Mouse (Mus musculus): ENCODE measurements around the gene C2cd2.
A peak's percentile ranks its signal among the peaks of the same experiment; 100 is the strongest.
"Not testable (repeated sequence)": the region's sequence is repeated elsewhere in the genome, so short reads cannot be mapped to it uniquely, and the experiment has no call there.

C2cd2 gene

DNA sequence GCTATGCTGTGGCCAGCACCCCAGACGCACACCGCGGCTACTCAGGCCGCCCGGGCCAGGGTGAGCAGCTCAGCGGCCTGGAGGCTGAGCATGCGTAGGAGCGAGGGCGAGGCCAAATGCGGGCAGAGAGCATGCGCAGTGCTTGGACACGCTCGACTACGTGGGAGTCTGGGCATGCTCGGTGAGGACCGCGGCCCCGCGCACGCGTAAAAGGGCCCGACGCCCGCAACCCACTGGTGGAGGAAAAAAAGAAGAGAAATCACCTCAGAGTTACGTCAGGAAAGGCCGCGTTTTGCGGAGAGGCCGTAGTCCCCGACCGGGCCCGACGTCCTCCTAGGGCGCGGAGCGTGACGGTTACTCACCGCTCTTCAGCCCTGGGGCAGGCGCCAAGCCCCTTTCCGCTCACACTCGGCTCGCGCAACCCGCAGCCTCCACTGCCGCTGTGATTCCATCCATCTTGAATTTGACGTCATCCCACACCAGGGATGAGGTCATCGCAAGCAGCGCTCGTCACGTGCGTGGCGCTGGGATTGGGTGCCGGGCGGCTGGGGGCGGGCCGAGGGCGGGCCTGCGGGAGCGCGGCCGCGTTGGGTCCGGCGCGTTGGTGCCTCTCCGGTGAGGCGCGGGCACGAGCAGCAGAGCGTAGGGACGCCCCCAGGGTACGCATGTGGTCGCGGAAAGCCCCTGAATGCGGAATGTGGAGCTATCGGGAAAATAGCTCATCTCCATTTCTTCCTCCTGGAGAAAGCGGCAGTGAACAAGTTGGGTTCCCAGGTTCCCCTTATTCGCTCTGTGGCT is at the start of gene C2cd2, which contains the start of gene Zbtb21:
Gene C2cd2, minus strand, starts transcription at position 448 of the 798 bp plus-strand sequence.
Gene Zbtb21, minus strand, starts transcription at position 472 of the 798 bp plus-strand sequence.
- no peak for DNase-seq (ENCODE audit: extremely low read depth, low read depth, low spot score)

- DNase-seq (ENCODE audit: extremely low read depth, low read depth, low spot score) = not testable (repeated sequence)
These were observed 35.0 kb upstream of the C2cd2 start for GRCm38 (mm10) chr16:97997383-97997731.

- peak; percentile 54 for DNase-seq (ENCODE audit: extremely low read depth, low read depth, low spot score)
These were observed 34.4 kb upstream of the C2cd2 start, which contains the start of gene B230307C23Rik for GRCm38 (mm10) chr16:97996616-97997382. Gene B230307C23Rik (plus strand): TSS chr16:97997315.

DNA sequence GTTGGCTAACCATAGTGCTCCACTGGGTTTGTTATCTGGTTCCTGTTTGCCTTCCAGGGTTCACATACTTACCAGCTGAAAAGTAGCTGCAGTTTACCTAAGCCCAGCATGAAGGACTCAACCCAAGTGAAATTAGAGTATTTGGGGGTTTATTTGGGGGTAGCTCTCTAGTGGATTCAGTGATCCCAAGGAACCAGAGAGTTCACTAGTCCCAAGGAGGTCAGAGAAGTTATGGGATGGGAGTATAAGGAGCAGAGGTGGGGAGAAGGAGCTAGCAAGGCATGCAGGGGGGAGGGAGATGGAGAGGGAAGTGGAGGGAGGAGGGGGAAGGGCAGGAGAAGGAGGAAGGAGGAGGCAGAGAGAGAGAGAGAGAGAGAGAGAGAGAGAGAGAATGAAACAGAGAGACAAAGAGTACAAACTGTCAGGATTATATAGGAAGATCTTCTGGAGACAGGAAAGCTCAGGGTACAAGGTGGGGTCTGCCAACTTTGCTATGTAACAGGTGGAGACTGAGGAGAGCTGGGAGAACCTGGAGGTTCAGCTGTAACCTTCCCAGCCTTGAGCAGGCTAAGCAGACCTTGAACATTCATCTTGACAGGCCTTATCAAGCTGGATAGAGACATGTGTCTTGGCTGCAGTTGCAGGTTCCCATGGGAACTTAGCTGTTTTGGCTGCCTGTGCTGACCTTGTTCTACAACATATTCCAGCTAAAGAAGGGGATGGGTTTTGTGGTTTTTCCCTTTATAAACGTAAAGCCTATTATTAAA is 33.6 kb upstream of the C2cd2 start:
- no peak for DNase-seq (ENCODE audit: extremely low read depth, low read depth, low spot score)

- not testable (repeated sequence) for DNase-seq (ENCODE audit: extremely low read depth, low read depth, low spot score)
These were observed 30.1 kb upstream of the C2cd2 start for GRCm38 (mm10) chr16:97992477-97992876.

DNA sequence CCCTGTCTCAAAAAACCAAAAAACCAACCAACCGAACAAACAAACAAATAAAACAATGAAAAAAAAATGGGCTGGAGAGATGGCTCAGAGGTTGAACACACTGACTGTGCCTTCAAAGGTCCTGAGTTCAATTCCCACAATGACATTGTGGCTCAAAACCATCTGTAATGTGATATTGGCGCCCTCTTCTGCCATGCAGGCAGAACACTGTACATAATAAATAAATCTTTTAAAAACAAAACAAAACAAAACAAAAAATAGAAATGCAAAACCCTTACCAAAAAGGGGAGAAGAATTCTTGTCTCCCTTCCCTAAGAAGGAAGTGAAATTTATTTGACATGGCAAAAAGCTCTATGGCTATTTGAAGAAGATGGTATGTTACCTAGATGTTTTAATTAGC is 29.1 kb upstream of the C2cd2 start:
- no peak for DNase-seq (ENCODE audit: extremely low read depth, low read depth, low spot score)

- no peak for DNase-seq (ENCODE audit: extremely low read depth, low read depth, low spot score)
These were observed 22.2 kb upstream of the C2cd2 start for GRCm38 (mm10) chr16:97984589-97984988.

- no peak for DNase-seq (ENCODE audit: extremely low read depth, low read depth, low spot score)
These were observed 19.0 kb upstream of the C2cd2 start for GRCm38 (mm10) chr16:97981362-97981761.

DNA sequence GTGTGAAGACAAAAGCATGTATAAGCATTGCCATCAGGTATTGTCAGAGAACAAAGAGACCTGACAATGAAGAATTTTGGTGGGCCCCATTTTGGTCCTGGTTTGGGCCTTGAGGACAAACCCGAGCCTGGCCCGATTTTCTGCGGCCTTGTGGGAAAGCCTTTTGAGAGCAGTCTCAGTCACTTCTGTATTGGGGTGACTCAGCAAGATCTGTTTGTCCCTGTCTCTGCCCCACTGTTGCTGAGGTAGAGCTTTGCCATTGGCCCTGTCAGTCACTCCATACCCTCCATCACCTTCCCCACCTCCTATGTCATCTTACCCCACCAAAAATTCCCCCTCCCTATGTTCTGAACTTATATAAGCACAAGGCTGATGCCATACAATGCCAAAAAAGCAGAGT is 15.3 kb upstream of the C2cd2 start:
- DNase-seq (ENCODE audit: extremely low read depth, low read depth, low spot score) = no peak

- DNase-seq (ENCODE audit: extremely low read depth, low read depth, low spot score) = no peak
These were observed 14.9 kb upstream of the C2cd2 start for GRCm38 (mm10) chr16:97977277-97977676.

DNA sequence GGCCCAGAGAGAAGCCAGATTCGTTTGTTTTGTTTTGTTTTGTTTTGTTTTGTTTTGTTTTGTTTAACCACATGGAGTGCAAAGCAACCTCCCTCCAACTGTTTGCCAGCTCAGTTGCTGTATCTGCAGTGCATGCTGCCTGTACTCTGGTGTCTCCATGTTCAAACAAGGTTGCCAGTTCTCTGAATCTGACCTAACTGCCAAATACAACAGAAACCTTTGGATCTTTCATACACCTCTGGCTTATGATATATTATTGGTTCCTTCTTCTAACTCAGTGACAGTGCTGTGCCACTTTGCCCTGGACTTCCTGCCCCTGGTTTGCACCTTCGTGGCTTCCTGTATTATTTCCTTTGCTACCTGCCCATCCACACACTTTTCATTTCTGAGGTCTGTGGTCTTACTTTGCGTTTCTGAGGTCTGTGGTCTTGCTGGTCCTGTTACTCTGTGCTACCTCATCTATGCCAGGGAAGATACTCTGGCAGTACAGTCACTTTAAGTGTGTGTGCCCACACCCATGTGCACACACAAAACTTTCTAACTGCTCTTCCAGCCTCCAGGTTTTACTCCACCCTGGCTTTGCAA is 1.6 kb upstream of the C2cd2 start:
- DNase-seq (ENCODE audit: extremely low read depth, low read depth, low spot score) = no peak

DNA sequence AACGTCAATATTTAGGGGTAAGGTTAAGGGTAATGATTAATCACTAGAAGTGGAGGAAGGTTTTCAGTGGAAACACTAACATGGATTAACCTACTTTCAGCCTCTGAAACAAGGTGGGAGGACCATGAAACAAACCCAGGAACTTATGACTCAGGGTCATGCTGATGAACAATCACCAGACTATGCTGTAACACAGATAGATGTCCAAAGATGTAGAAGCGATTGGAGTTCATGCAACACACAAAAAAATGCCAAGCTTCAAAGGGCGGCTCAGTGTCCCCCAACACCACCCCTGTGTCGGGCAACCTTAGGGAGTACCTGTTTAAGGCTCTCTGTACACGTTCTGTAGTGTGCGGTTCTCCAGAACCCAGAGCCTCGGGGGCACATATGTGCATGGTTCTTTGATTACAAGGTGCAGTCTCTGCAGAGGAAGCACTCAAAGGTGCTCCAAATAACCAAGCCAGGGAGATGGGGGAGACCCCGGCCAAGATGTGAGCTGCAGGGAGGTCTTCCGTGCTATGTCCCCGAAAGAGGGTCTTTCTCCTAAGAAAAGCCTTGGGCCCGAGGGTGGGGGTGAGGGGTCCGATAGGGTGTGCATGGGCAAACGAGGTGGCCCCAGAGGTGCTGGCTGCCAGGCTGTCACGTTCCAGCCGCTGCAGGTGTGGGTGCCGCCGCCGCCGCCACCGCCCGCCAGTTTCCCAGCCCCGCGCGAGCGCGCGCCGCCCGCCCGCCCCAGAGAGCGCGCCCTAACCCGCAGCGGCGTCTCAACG is 832 bp downstream of the C2cd2 start:
- no peak for DNase-seq (ENCODE audit: extremely low read depth, low read depth, low spot score)

DNA sequence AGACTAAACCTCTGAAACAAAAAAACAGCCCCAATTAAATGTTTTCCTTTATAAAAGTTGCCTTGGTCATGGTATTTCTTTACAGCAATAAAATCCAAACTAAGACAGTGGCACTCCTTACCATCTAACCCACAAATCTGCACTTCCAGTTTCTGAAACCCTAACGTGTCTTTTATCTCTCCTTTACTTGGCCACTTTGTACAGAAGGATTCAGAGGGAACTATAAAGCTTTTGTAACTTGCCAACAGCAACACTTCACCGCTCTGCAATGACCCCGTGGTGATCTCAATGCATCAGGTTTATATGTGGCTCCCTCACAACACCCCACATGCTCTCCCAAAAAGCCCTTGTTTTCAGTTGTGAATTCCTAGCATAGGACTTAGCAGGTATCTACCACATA is 2.0 kb downstream of the C2cd2 start:
- DNase-seq (ENCODE audit: extremely low read depth, low read depth, low spot score) = no peak

GRCm38 (mm10) chr16:97958401-97958973 is 3.9 kb downstream of the C2cd2 start:
- DNase-seq (ENCODE audit: extremely low read depth, low read depth, low spot score) = no peak

GRCm38 (mm10) chr16:97957626-97958025 is 4.8 kb downstream of the C2cd2 start:
- DNase-seq (ENCODE audit: extremely low read depth, low read depth, low spot score) = no peak

DNA sequence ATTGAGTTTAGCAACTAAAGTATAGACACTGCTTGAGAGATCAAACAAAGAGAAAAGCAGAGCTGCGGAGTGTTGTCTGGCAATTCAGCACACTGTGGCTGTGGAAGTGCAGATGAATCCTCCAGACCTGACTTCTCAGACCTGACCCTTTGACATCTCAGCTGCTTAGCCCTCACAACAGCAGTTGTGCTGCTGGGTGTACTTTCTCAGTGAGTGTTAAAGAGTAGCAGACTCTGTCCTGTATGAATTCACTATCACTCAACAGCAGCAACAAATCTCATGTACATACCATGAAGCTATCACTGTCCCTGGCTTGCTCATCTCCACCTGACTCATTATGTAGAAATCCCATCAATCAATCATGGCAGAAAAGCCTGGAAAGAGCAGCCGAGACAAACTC is 6.4 kb downstream of the C2cd2 start:
- no peak for DNase-seq (ENCODE audit: extremely low read depth, low read depth, low spot score)

GRCm38 (mm10) chr16:97953300-97953699 is 9.1 kb downstream of the C2cd2 start:
- DNase-seq (ENCODE audit: extremely low read depth, low read depth, low spot score) = no peak

GRCm38 (mm10) chr16:97952801-97953200 is 9.6 kb downstream of the C2cd2 start:
- no peak for DNase-seq (ENCODE audit: extremely low read depth, low read depth, low spot score)

- no peak for DNase-seq (ENCODE audit: extremely low read depth, low read depth, low spot score)
These were observed 10.0 kb downstream of the C2cd2 start for GRCm38 (mm10) chr16:97952371-97952770.

GRCm38 (mm10) chr16:97950061-97950460 is 12.3 kb downstream of the C2cd2 start:
- DNase-seq (ENCODE audit: extremely low read depth, low read depth, low spot score) = no peak

Data from fat pad, adult 2 months (tissue).